Mouse (Mus musculus) embryonic facial prominence, embryonic 12.5 days (tissue): ENCODE measurements at regions not wholly inside any gene's neighbourhood (a gene's known extent, or its start where the extent isn't known, plus 50 kb on each side); places are given as distances from the start of the nearest gene placed in this dataset.

ENCODE experiments used
- ATAC-seq: fragments of 200-750 bp; cut with Nextera tagmentation; 2 replicates; pipeline ENCODE4 v1.8.0; 2017; ENCODE audit not compliant: insufficient number of reproducible peaks, insufficient read depth, low FRiP score, low TSS enrichment
- H3K27ac ChIP-seq: fragments of 300-500 bp; sonication (generic); 2 replicates; pipeline ENCODE4 v1.5.1; 2016; ENCODE audit warnings: mild to moderate bottlenecking
- H3K27me3 ChIP-seq: fragments of 300-500 bp; sonication (generic); 2 replicates; pipeline ENCODE4 v1.6.1; 2016; ENCODE audit warnings: mild to moderate bottlenecking, moderate library complexity
- H3K36me3 ChIP-seq: fragments of 300-500 bp; sonication (generic); 2 replicates; pipeline ENCODE4 v1.6.1; 2016; ENCODE audit warnings: mild to moderate bottlenecking
- H3K4me1 ChIP-seq: fragments of 300-500 bp; sonication (generic); 2 replicates; pipeline ENCODE4 v1.6.1; 2016
- H3K4me2 ChIP-seq: fragments of 300-500 bp; sonication (generic); replicated peaks from 2 replicates; pipeline ENCODE4 v1.6.1; 2016; ENCODE audit warnings: mild to moderate bottlenecking, moderate library complexity
- H3K4me3 ChIP-seq: fragments of 300-500 bp; sonication (generic); 2 replicates; pipeline ENCODE4 v1.5.1; 2016; ENCODE audit warnings: mild to moderate bottlenecking
- H3K9ac ChIP-seq: fragments of 300-500 bp; sonication (generic); 2 replicates; pipeline ENCODE4 v1.6.1; 2016; ENCODE audit warnings: mild to moderate bottlenecking, moderate library complexity
- H3K9me3 ChIP-seq: fragments of 300-500 bp; sonication (generic); 2 replicates; pipeline ENCODE4 v1.6.1; 2016; ENCODE audit warnings: mild to moderate bottlenecking, moderate library complexity
- WGBS: fragments of 180-500 bp; shearing (Covaris S2); methylation state at CpG from one replicate; pipeline ENCODE4 v1.1.7; 2016; 5-methylcytosine and 5-hydroxymethylcytosine counted together

DNA sequence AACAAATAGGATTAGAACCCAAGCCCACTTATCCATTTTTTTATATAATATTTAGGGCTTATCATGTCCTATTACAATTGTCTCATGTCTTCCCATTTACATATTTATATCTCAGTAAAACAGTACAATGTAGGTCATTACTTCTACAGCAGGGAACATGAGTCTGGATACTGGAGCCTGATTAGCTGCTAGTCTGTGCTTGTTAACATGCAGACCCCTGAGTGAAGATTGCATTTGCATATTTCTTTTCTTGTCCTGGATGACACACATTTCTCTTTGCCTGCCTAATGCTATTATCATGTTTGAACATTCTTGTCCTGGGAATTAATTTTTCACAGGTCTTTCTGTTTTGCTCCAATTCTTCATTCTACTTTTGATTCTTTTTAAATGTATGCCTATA is 155.0 kb upstream of the 4921530L21Rik start:
- H3K4me3 ChIP-seq: no peak overlapping the region
- no peaks in the 10 kb centered on the region for H3K27me3 ChIP-seq
- H3K36me3 ChIP-seq: no peaks in the 10 kb centered on the region
- no peaks in the 10 kb centered on the region for H3K4me1 ChIP-seq
- no peak overlapping the region for H3K4me2 ChIP-seq
- no peak overlapping the region for H3K9ac ChIP-seq
- no peaks in the 10 kb centered on the region for H3K9me3 ChIP-seq
- H3K27ac ChIP-seq: no peak overlapping the region
- no peak for ATAC-seq

DNA sequence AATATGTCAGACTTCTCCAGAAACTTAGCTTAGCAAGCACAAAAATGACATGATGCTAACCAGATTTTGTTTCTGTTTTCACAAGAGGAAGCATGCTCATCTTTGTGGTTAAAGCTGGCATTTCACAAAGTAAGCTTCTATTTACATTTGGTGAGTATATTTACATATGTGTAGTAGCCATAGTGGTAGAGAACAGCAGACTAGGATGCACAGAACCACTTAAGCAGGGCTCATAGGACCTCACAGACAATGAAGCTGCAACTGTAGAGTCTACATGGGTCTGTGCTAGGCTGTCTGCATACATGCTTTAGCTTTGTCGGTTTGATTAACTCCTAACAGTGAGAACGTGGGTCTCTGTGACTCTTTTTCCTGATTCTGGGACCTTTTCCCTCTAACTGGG is 105.3 kb upstream of the 4921530L21Rik start:
- 63% methylated on average over 2 of the region's 2 CpGs for WGBS
- Histone ChIP-seq H3K4me3 (no peak overlapping the region), H3K4me1 (no peaks in the 10 kb centered on the region), H3K36me3 (no peaks in the 10 kb centered on the region), H3K9ac (no peak overlapping the region), H3K9me3 (no peaks in the 10 kb centered on the region), H3K4me2 (no peak overlapping the region), H3K27me3 (no peaks in the 10 kb centered on the region), H3K27ac (no peak overlapping the region)
- ATAC-seq: 0 out of 2 replicates have a peak, but pooled peaks have one; percentile 56

DNA sequence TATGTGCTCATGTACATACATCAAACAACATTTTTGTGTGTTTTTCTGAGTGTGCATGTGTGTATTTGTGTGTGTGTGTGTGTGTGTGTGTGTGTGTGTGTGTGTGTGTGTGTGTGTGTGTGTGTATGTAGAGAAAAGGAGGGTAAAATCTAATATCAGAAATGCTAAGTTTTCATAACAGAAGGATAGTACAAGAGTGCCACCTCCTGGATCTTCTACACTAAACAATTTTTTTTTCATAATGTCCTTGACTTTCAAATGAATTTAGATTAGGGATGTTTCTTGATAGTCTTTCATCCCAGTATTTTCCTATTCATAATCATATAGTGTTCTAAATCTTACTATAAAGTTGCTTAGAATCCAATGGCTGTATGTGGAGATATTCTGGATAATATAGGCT is 103.6 kb upstream of the 4921530L21Rik start:
- no peak for ATAC-seq
- Histone ChIP-seq H3K27ac (no peak overlapping the region), H3K4me2 (no peak overlapping the region)

More for the DNA sequence above, 103.6 kb upstream of the 4921530L21Rik start:
- no peaks in the 10 kb centered on the region for H3K4me1 ChIP-seq
- H3K4me3 ChIP-seq: no peak overlapping the region
- no peaks in the 10 kb centered on the region for H3K9me3 ChIP-seq
- H3K36me3 ChIP-seq: no peaks in the 10 kb centered on the region
- H3K9ac ChIP-seq: no peak overlapping the region
- no peaks in the 10 kb centered on the region for H3K27me3 ChIP-seq
